Mouse (Mus musculus) small intestine, adult 2 months (tissue): Measurements from ENCODE around the gene Napsa.

Experiments used
- CTCF ChIP-seq: fragments of 200-500 bp; IDR thresholded peaks from 2 replicates; pipeline ENCODE4 v1.5.1; 2012; ENCODE audit warnings: low read depth, mild to moderate bottlenecking, control low read depth, inconsistent platforms, low read length, moderate library complexity, mixed read lengths; ENCODE audit not compliant: insufficient replicate concordance, insufficient read length; ENCODE audit errors: extremely low read depth
- POLR2A ChIP-seq: fragments of 200-500 bp; IDR thresholded peaks from 2 replicates; pipeline ENCODE4 v1.6.1; 2012; ENCODE audit warnings: low read depth, mild to moderate bottlenecking, control low read depth, inconsistent platforms, low read length, moderate library complexity

DNA sequence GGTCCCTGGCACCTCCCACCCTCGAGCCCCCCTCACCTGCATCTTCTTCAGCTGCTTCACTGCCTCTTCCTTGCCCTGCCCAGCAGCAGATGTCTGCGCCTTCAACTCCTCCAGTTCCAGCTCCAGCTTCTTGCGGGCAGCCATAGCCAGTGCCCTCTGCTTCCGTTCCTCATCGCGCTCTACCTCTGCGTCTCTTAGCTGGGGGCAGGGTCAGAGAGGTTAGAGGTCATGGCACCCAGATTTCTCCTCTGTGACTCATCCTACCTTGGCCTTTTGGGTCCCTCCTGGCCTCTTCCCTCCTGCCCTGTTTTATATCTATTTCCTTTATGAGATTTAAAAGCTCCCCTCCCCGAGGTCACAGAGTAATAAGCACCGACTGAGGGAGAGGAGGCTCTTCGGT, 43.1 kb downstream of the Napsa start:
- TF ChIP-seq CTCF (no peak), POLR2A (no peak)
